Mouse (Mus musculus) forelimb bud, embryonic 11.5 days (tissue): ENCODE measurements at regions not wholly inside any gene's neighbourhood (a gene's known extent, or its start where the extent isn't known, plus 50 kb on each side); places are given as distances from the start of the nearest gene placed in this dataset.

Experiments
- DNase-seq: peaks from one replicate; pipeline ENCODE4 v3.0.0-alpha.2; 2012; ENCODE audit warnings: low read depth, low spot score

- DNase-seq = peak; percentile 97
Observed at GRCm38 (mm10) chrY:4150031-4150430, 378.6 kb downstream of the Gm3376 start.

GRCm38 (mm10) chrY:4150681-4151080 is 379.2 kb downstream of the Gm3376 start:
- DNase-seq = peak; percentile 59

- DNase-seq = peak; percentile 44
Observed at GRCm38 (mm10) chrY:4152998-4153397, 381.5 kb downstream of the Gm3376 start.

- no peak for DNase-seq
Observed at GRCm38 (mm10) chrY:4160371-4160770, 388.9 kb downstream of the Gm3376 start.
